Mouse (Mus musculus): Measurements from ENCODE around the gene Nkapd1. TPM values are rescaled to one million over a fixed set of nuclear protein-coding genes. Genes with fewer than 3 reads are reported as not detected.

Gene Nkapd1
- polyA plus RNA-seq, 1 experiment from 2014 or later: 21.6 TPM

- no peaks in the 10 kb centered on the region for H3K4me1 ChIP-seq
- H3K4me2 ChIP-seq: no peak overlapping the region
- WGBS: 64% methylated on average over 7 of the region's 7 CpGs
- no peak overlapping the region for H3K9ac ChIP-seq
- ATAC-seq (ENCODE audit: borderline replicate concordance, extremely low read depth, low FRiP score, low TSS enrichment): no peak
- H3K36me3 ChIP-seq: no peaks in the 10 kb centered on the region
- no peak overlapping the region for H3K4me3 ChIP-seq
- H3K27ac ChIP-seq: no peak overlapping the region
- no peaks in the 10 kb centered on the region for H3K9me3 ChIP-seq
- no peaks in the 10 kb centered on the region for H3K27me3 ChIP-seq
Observed at GRCm38 (mm10) chr9:50565173-50565572, 52.1 kb downstream of the Nkapd1 start.

DNA sequence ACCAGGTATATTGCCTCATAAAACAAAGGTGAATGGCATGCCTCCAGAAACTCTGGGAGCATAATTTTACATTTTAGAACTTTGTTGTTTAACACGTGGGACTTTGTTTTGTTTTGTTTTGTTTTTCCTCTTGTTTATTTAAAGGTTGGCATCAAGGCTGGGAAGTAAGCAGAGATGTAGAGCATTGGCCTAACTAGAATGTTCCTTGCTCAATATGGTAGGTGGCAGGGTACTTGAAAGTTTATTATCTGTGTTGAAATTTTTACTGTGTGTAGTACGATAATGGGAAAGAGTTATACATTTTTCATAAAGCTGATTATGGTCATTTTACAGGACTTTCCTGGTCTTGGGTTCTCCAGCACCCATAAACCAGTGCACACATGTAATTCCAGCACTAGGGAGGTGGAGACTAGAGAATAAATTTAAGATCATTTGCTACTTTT lies 55.3 kb downstream of the Nkapd1 start:
- Histone ChIP-seq H3K9ac (no peak overlapping the region), H3K4me1 (no peaks in the 10 kb centered on the region), H3K9me3 (no peaks in the 10 kb centered on the region), H3K27me3 (no peaks in the 10 kb centered on the region), H3K4me3 (no peak overlapping the region), H3K4me2 (no peak overlapping the region), H3K36me3 (no peaks in the 10 kb centered on the region), H3K27ac (no peak overlapping the region)
- 79% methylated on average over 2 of the region's 2 CpGs for WGBS
- no peak for ATAC-seq (ENCODE audit: borderline replicate concordance, extremely low read depth, low FRiP score, low TSS enrichment)

DNA sequence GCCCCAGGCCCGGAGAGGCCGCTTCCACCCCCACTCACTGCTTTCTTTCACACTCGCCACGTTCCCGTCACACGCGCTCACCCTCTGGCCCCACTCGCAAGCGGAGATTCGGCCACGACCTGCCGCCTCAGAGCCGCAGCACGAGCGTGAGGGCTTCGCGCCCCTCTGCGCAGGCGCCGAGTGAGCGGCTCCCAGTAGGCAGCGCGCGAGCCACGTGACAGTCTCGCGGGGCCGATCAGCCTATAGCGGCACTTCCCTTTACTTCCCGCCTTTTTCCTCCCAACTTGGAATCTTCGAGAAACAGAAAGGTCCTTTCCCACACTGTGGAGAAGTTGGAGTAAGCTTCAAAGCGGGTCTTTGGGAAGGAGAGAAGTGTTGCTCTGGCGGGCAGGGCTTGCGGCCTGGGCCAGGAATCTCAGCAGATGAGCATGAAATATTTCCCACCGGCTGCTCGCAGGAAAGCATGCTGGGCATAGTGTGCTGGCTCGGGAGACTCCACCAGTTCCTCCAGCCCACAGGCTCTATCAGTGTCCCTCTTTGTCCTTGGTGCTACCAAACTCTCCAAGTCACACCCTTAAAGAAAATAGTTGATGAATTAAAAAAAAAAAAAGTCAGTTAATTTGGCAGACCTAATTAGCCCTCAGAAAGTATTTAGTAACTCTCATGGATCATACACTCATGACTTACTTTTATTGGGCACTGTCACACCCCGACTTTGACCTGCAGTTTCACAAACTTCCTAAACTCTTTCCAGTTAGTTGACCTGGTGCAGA lies 55.9 kb downstream of the Nkapd1 start, which contains the start of gene Tex12:
TSS of gene Tex12 (minus strand) at position 181 of the 773 bp plus-strand sequence.
- no peak within 1 kb of the TSS for H3K27ac ChIP-seq
- no peaks in the 10 kb centered on the region for H3K27me3 ChIP-seq
- H3K9me3 ChIP-seq: no peaks in the 10 kb centered on the region
- 84% methylated on average over 38 of the region's 38 CpGs for WGBS
- H3K9ac ChIP-seq: no peak within 1 kb of the TSS
- H3K4me1 ChIP-seq: no peaks in the 10 kb centered on the region
- H3K4me3 ChIP-seq: no peak within 1 kb of the TSS
- H3K4me2 ChIP-seq: no peak within 1 kb of the TSS
- ATAC-seq (ENCODE audit: borderline replicate concordance, extremely low read depth, low FRiP score, low TSS enrichment): no peak
- H3K36me3 ChIP-seq: no peaks in the 10 kb centered on the region

Other genes starting within 250 kb of the Nkapd1 start
- gene Plet1, start 122.9 kb downstream of the Nkapd1 start, polyA plus RNA-seq (2015; fragmentation: Nextera tagmentation; extraction: Ambion mirVana): 1.6 TPM in 2 replicates
- gene Pts, start 88.7 kb downstream of the Nkapd1 start, polyA plus RNA-seq (2015; fragmentation: Nextera tagmentation; extraction: Ambion mirVana): 70.4 and 71.2 TPM in 2 replicates
- 5.6 and 6.5 TPM in 2 replicates for gene Il18, start 62.6 kb downstream of the Nkapd1 start, polyA plus RNA-seq (2015; fragmentation: Nextera tagmentation; extraction: Ambion mirVana)
- gene Bco2, start 62.3 kb downstream of the Nkapd1 start, polyA plus RNA-seq (2015; fragmentation: Nextera tagmentation; extraction: Ambion mirVana): 0.13 and 0.20 TPM in 2 replicates
- not detected in 2 replicates for gene Tex12, start 56.1 kb downstream of the Nkapd1 start, polyA plus RNA-seq (2015; fragmentation: Nextera tagmentation; extraction: Ambion mirVana)
- gene Sdhd, start 13.7 kb downstream of the Nkapd1 start, polyA plus RNA-seq (2015; fragmentation: Nextera tagmentation; extraction: Ambion mirVana): 305 and 310 TPM in 2 replicates
- 176 and 188 TPM in 2 replicates for gene Timm8b, start 13.6 kb downstream of the Nkapd1 start, polyA plus RNA-seq (2015; fragmentation: Nextera tagmentation; extraction: Ambion mirVana)
- 5.5 and 7.1 TPM in 2 replicates for gene Pih1d2, start 143 bp downstream of the Nkapd1 start, polyA plus RNA-seq (2015; fragmentation: Nextera tagmentation; extraction: Ambion mirVana)
- 42.4 and 42.5 TPM in 2 replicates for gene Dlat, start 42.3 kb upstream of the Nkapd1 start, polyA plus RNA-seq (2015; fragmentation: Nextera tagmentation; extraction: Ambion mirVana)
- 7.4 and 7.8 TPM in 2 replicates for gene Dixdc1, start 122.1 kb upstream of the Nkapd1 start, polyA plus RNA-seq (2015; fragmentation: Nextera tagmentation; extraction: Ambion mirVana)
- 13.2 and 16.2 TPM in 2 replicates for gene 2310030G06Rik, start 129.1 kb upstream of the Nkapd1 start, polyA plus RNA-seq (2015; fragmentation: Nextera tagmentation; extraction: Ambion mirVana)
- gene Cryab, start 133.9 kb upstream of the Nkapd1 start, polyA plus RNA-seq (2015; fragmentation: Nextera tagmentation; extraction: Ambion mirVana): 111 and 131 TPM in 2 replicates
- gene Hspb2, start 134.9 kb upstream of the Nkapd1 start, polyA plus RNA-seq (2015; fragmentation: Nextera tagmentation; extraction: Ambion mirVana): 14.5 and 16.4 TPM in 2 replicates
- gene Fdxacb1, start 150.8 kb upstream of the Nkapd1 start, polyA plus RNA-seq (2015; fragmentation: Nextera tagmentation; extraction: Ambion mirVana): 11.3 and 12.2 TPM in 2 replicates
- 38.9 and 39.5 TPM in 2 replicates for gene Alg9, start 157.6 kb upstream of the Nkapd1 start, polyA plus RNA-seq (2015; fragmentation: Nextera tagmentation; extraction: Ambion mirVana)
- 31.7 and 35.8 TPM in 2 replicates for gene 1110032A03Rik, start 158.1 kb upstream of the Nkapd1 start, polyA plus RNA-seq (2015; fragmentation: Nextera tagmentation; extraction: Ambion mirVana)
- gene Ppp2r1b, start 227.8 kb upstream of the Nkapd1 start, polyA plus RNA-seq (2015; fragmentation: Nextera tagmentation; extraction: Ambion mirVana): 62.1 and 66.1 TPM in 2 replicates

Measured in lung, embryonic 15.5 days (tissue).